Mouse (Mus musculus) urinary bladder, postnatal 0 days (tissue): ENCODE measurements around the gene Shld1. TPM values are rescaled to one million over a fixed set of nuclear protein-coding genes. Genes with fewer than 3 reads are reported as not detected.

Source experiments
- polyA plus RNA-seq: library from polyadenylated mRNA; unstranded; fragments of >200 nt; fragmentation: Nextera tagmentation; extraction: Ambion mirVana; gene quantifications from 2 replicates; pipeline ENCODE4 v1.2.1, GENCODE M21; 2015

Shld1 gene
- 6.7 and 9.2 TPM in 2 replicates for polyA plus RNA-seq

DNA sequence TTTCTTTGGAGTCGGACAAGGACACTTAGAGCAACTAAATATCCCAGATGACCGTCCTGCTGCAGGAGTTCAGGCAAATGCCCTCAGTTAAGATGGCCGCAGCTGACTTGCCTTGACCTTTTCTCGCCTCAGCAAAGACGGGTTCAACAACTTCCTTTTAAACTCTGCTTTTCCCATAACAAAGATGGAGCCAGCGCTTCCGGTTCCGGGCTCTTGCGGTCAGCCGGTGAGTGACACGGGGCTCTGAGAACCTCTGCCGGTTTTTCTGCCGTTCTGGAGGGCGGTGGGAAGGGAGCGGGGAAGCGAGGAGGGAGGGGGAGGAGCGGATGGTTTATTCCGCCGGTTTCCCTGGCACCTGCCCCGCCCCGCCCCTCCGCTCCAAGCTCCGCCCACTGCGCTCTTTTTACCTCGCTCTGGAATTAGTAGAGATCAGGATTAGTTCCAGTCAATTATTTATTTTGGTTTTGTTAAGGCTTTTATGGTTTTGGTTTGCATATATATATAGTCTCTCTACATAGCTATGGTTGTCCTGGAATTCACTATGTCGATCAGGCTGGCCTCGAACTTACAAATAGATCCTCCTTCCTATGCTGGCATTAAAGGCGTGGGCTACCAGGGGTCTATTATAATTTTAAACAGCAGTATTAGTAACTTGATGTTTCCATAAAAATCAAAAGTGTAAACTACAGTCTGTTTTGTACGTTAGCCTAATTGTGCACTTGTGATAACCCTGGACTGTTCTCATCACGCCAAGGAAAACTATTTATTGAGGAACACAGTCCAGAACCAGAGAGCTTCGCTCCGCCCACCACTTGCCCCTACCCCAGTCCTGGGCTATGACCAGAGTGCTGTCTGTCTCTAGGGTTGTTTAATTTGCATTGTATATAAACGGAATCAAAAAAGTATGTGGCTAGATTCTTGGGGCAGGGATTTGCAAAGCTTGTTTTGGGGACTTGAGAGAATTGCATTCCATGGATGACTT is at the start of gene Shld1:
Shld1 (plus strand) TSS at position 176 of the 982 bp plus-strand sequence.

DNA sequence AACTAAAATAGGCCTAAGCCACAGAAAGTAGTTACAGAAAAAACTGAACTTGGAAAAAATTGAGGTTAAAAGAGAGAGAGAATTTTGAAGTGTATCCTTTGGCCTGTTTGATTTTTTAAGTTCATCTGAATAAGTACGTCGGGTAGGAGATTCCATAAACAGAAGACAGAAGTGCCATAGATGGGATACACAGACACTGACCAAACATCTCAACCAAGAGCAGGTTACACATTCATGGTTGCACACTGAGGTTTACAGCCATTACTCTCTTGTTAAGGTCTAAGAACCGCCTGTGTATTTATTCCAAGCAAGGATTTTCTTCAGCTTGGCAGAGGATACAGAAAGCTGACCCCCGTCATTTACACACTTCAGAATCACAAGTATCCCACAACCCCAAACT is 94.2 kb downstream of the Shld1 start, which contains the start of gene Chgb:
Chgb (plus strand) TSS at position 301 of the 400 bp plus-strand sequence.

Other genes starting within 250 kb of the Shld1 start
- 28.6 and 32.2 TPM in 2 replicates for gene Gpcpd1, start 99.2 kb upstream of the Shld1 start, polyA plus RNA-seq
- 0.37 and 0.68 TPM in 2 replicates for gene Chgb, start 94.3 kb downstream of the Shld1 start, polyA plus RNA-seq
- 22.8 and 25.4 TPM in 2 replicates for gene Trmt6, start 129.1 kb downstream of the Shld1 start, polyA plus RNA-seq
- gene Mcm8, start 129.2 kb downstream of the Shld1 start, polyA plus RNA-seq, result 2.8 and 4.1 TPM in 2 replicates
- 21.9 and 23.2 TPM in 2 replicates for gene Crls1, start 159.7 kb downstream of the Shld1 start, polyA plus RNA-seq
- 13.9 and 14.2 TPM in 2 replicates for gene Lrrn4, start 194.0 kb downstream of the Shld1 start, polyA plus RNA-seq